Mouse (Mus musculus) forebrain, embryonic 14.5 days (tissue): ENCODE measurements around the gene Fam120b. TPM values are rescaled to one million over a fixed set of nuclear protein-coding genes. Genes with fewer than 3 reads are reported as not detected.
A peak's percentile ranks its signal among the peaks of the same experiment; 100 is the strongest.

Source experiments
- ATAC-seq: fragments of 200-750 bp; cut with Nextera tagmentation; 2 replicates; pipeline ENCODE4 v1.8.0; 2017; ENCODE audit warnings: mild to moderate bottlenecking, moderate library complexity
- DNase-seq: peaks from one replicate; pipeline ENCODE4 v3.0.0-alpha.2; 2015; ENCODE audit warnings: low spot score
- H3K27ac ChIP-seq: fragments of 300-500 bp; sonication (generic); 2 replicates; pipeline ENCODE4 v1.5.1; 2014; ENCODE audit warnings: low read depth, mild to moderate bottlenecking, control low read depth, low read length, moderate library complexity
- H3K27me3 ChIP-seq: fragments of 300-500 bp; sonication (generic); replicated peaks from 2 replicates; pipeline ENCODE4 v1.6.1; 2014; ENCODE audit warnings: low read length, control low read depth, mixed read lengths; ENCODE audit not compliant: control insufficient read depth, insufficient read depth
- H3K36me3 ChIP-seq: fragments of 300-500 bp; sonication (generic); 2 replicates; pipeline ENCODE4 v1.6.1; 2014; ENCODE audit warnings: low read length, control low read depth; ENCODE audit not compliant: control insufficient read depth, insufficient read depth
- H3K4me1 ChIP-seq: fragments of 300-500 bp; sonication (generic); 2 replicates; pipeline ENCODE4 v1.6.1; 2014; ENCODE audit warnings: antibody characterized with exemption, low read length, control low read depth; ENCODE audit not compliant: control insufficient read depth, insufficient read depth
- H3K4me2 ChIP-seq: fragments of 300-500 bp; sonication (generic); 2 replicates; pipeline ENCODE4 v1.6.1; 2014; ENCODE audit warnings: mild to moderate bottlenecking, control low read depth, low read length
- H3K4me3 ChIP-seq: fragments of 300-500 bp; sonication (generic); 2 replicates; pipeline ENCODE4 v1.5.1; 2014; ENCODE audit warnings: low read depth, low read length, control low read depth
- H3K9ac ChIP-seq: fragments of 300-500 bp; sonication (generic); 2 replicates; pipeline ENCODE4 v1.6.1; 2014; ENCODE audit warnings: mild to moderate bottlenecking, low read length, control low read depth, moderate library complexity
- H3K9me3 ChIP-seq: fragments of 300-500 bp; sonication (generic); replicated peaks from 2 replicates; pipeline ENCODE4 v1.6.1; 2016; ENCODE audit warnings: low read length, control low read depth, mixed read lengths; ENCODE audit not compliant: control insufficient read depth
- WGBS: fragments of 180-500 bp; shearing (Covaris S2); extraction: QIAGEN DNeasy Blood & Tissue Kit; methylation state at CpG from one replicate; pipeline ENCODE4 v1.1.7; 2014; 5-methylcytosine and 5-hydroxymethylcytosine counted together
- polyA plus RNA-seq: library from polyadenylated mRNA; unstranded; fragments of >200 nt; fragmentation: Nextera tagmentation; extraction: Ambion mirVana; gene quantifications from 2 replicates; pipeline ENCODE4 v1.2.1, GENCODE M21; 2014

Fam120b gene
- polyA plus RNA-seq, 1 experiment from 2014 or later: 36.0 TPM

- no peak for ATAC-seq
Observed at GRCm38 (mm10) chr17:15461921-15462495, 66.0 kb downstream of the Fam120b start.

GRCm38 (mm10) chr17:15467669-15468068, 71.7 kb downstream of the Fam120b start:
- H3K27ac ChIP-seq: no peak overlapping the region
- no peaks in the 10 kb centered on the region for H3K27me3 ChIP-seq
- no peaks in the 10 kb centered on the region for H3K4me1 ChIP-seq
- WGBS: 22% methylated on average over 5 of the region's 5 CpGs
- H3K9me3 ChIP-seq: no peaks in the 10 kb centered on the region
- peak; percentile 88 for DNase-seq
- no peak overlapping the region for H3K4me3 ChIP-seq
- peak; percentile 78 for ATAC-seq
- H3K36me3 ChIP-seq: peaks cover 31% of the 10 kb centered on the region
- H3K9ac ChIP-seq: no peak overlapping the region
- H3K4me2 ChIP-seq: no peak overlapping the region

More at GRCm38 (mm10) chr17:15461921-15462495, 66.0 kb downstream of the Fam120b start:
- Histone ChIP-seq H3K36me3 (peaks cover 3% of the 10 kb centered on the region; the same call in 1 of the 2 replicates), H3K4me2 (no peak overlapping the region), H3K27ac (no peak overlapping the region), H3K4me1 (no peaks in the 10 kb centered on the region), H3K9ac (no peak overlapping the region), H3K9me3 (no peaks in the 10 kb centered on the region), H3K27me3 (no peaks in the 10 kb centered on the region), H3K4me3 (no peak overlapping the region)
- WGBS: 94% methylated on average over 6 of the region's 6 CpGs
- no peak for DNase-seq

- H3K4me2 ChIP-seq: no peak overlapping the region
Observed at GRCm38 (mm10) chr17:15472671-15473070, 76.7 kb downstream of the Fam120b start.

More at GRCm38 (mm10) chr17:15472671-15473070, 76.7 kb downstream of the Fam120b start:
- H3K27ac ChIP-seq: no peak overlapping the region
- no peaks in the 10 kb centered on the region for H3K9me3 ChIP-seq
- WGBS: 92% methylated on average over 4 of the region's 4 CpGs
- no peaks in the 10 kb centered on the region for H3K4me1 ChIP-seq
- DNase-seq (no peak), ATAC-seq (no peak)
- no peak overlapping the region for H3K9ac ChIP-seq
- no peaks in the 10 kb centered on the region for H3K27me3 ChIP-seq
- H3K36me3 ChIP-seq: peaks cover 73% of the 10 kb centered on the region
- no peak overlapping the region for H3K4me3 ChIP-seq

Other genes starting within 250 kb of the Fam120b start
- gene Dll1, start 19.3 kb upstream of the Fam120b start, polyA plus RNA-seq: 24.3 and 29.4 TPM in 2 replicates
- gene Psmb1, start 103.5 kb downstream of the Fam120b start, polyA plus RNA-seq: 283 and 324 TPM in 2 replicates
- 77.2 and 82.5 TPM in 2 replicates for gene Tbp, start 103.7 kb downstream of the Fam120b start, polyA plus RNA-seq
- 64.4 and 68.5 TPM in 2 replicates for gene Pdcd2, start 131.1 kb downstream of the Fam120b start, polyA plus RNA-seq
- gene Prdm9, start 168.2 kb downstream of the Fam120b start, polyA plus RNA-seq: 0.77 TPM in 2 replicates